Mouse (Mus musculus) MEL (cell line): ENCODE data around the gene Mindy3. TPM values are rescaled to one million over a fixed set of nuclear protein-coding genes. Genes with fewer than 3 reads are reported as not detected.

Source experiments
- DNase-seq: peaks from one replicate; pipeline ENCODE4 v3.0.0; 2011; ENCODE audit warnings: low read depth, low spot score
- H3K27ac ChIP-seq: 2 replicates; pipeline ENCODE4 v1.5.1; 2012; ENCODE audit warnings: low read depth, mild to moderate bottlenecking, control low read depth, low read length, moderate library complexity; ENCODE audit not compliant: control insufficient read depth
- H3K27me3 ChIP-seq, 2 experiments: fragments of 150-350 bp in 1 of 2; sonication (generic) in 1 of 2; 2 replicates each; pipeline ENCODE4 v1.6.1; 2012; ENCODE audit warnings: low read length in 2 of 2, mild to moderate bottlenecking in 2 of 2, improper control_type of control experiment in 1 of 2, moderate library complexity in 1 of 2; ENCODE audit not compliant: insufficient read depth in 2 of 2, control insufficient read depth in 1 of 2
- H3K36me3 ChIP-seq, 2 experiments: 2 replicates each; pipeline ENCODE4 v1.6.1; 2012 to 2014; ENCODE audit warnings: low read length in 2 of 2, improper control_type of control experiment in 1 of 2, inconsistent platforms in 1 of 2, mild to moderate bottlenecking in 1 of 2; ENCODE audit not compliant: insufficient read depth in 2 of 2, control insufficient read depth in 1 of 2
- H3K4me1 ChIP-seq, 2 experiments: fragments of 150-350 bp in 1 of 2; sonication (generic) in 1 of 2; 2 replicates each; pipeline ENCODE4 v1.6.1; 2012; ENCODE audit warnings: low read length in 2 of 2, improper control_type of control experiment in 1 of 2, mild to moderate bottlenecking in 1 of 2; ENCODE audit not compliant: insufficient read depth in 2 of 2, control insufficient read depth in 1 of 2
- H3K4me3 ChIP-seq, 2 experiments: fragments of 150-350 bp in 1 of 2; sonication (generic) in 1 of 2; 2 replicates each; pipeline ENCODE4 v1.5.1; 2012; ENCODE audit warnings: low read depth in 2 of 2, low read length in 2 of 2, mild to moderate bottlenecking in 2 of 2, moderate library complexity in 2 of 2, control low read depth in 1 of 2, improper control_type of control experiment in 1 of 2; ENCODE audit not compliant: control insufficient read depth in 1 of 2, insufficient read depth in 1 of 2
- H3K79me2 ChIP-seq: 2 replicates; pipeline ENCODE4 v1.6.1; 2012; ENCODE audit warnings: mild to moderate bottlenecking, low read length, moderate library complexity; ENCODE audit not compliant: control insufficient read depth, poor library complexity, insufficient read depth
- H3K9ac ChIP-seq: 2 replicates; pipeline ENCODE4 v1.6.1; 2012; ENCODE audit warnings: low read depth, mild to moderate bottlenecking, control low read depth, low read length, moderate library complexity; ENCODE audit not compliant: control insufficient read depth, poor library complexity, severe bottlenecking
- H3K9me3 ChIP-seq: fragments of 150-350 bp; sonication (generic); replicated peaks from 2 replicates; pipeline ENCODE4 v1.6.1; 2012; ENCODE audit warnings: mild to moderate bottlenecking, low read length, improper control_type of control experiment, moderate library complexity; ENCODE audit not compliant: insufficient read depth
- BHLHE40 ChIP-seq: IDR thresholded peaks from 2 replicates; pipeline ENCODE4 v1.6.1; 2012; ENCODE audit warnings: low read depth, mild to moderate bottlenecking, inconsistent platforms, low read length, improper control_type of control experiment, borderline replicate concordance
- CHD1 ChIP-seq: IDR thresholded peaks from 2 replicates; pipeline ENCODE4 v1.6.1; 2012; ENCODE audit warnings: low read depth, mild to moderate bottlenecking, inconsistent platforms, low read length, improper control_type of control experiment
- CHD2 ChIP-seq: IDR thresholded peaks from 2 replicates; pipeline ENCODE4 v1.6.1; 2011; ENCODE audit warnings: low read length, improper control_type of control experiment
- CTCF ChIP-seq, 3 experiments: IDR thresholded peaks in 2 of 3; conservative IDR thresholded peaks in 1 of 3; 2 replicates each; pipeline ENCODE4 v1.5.1; 2011 to 2012; ENCODE audit warnings: low read length in 3 of 3, low read depth in 2 of 3, mild to moderate bottlenecking in 2 of 3, improper control_type of control experiment in 1 of 3, inconsistent platforms in 1 of 3, mixed read lengths in 1 of 3, moderate library complexity in 1 of 3; ENCODE audit not compliant: control insufficient read depth in 1 of 3, insufficient read depth in 1 of 3, poor library complexity in 1 of 3, severe bottlenecking in 1 of 3
- E2F4 ChIP-seq: IDR thresholded peaks from 2 replicates; pipeline ENCODE4 v1.6.1; 2011; ENCODE audit warnings: low read depth, low read length, improper control_type of control experiment, borderline replicate concordance
- GABPA ChIP-seq: IDR thresholded peaks from 2 replicates; pipeline ENCODE4 v1.6.1; 2012; ENCODE audit warnings: low read depth, mild to moderate bottlenecking, inconsistent platforms, low read length, improper control_type of control experiment, moderate library complexity
- HCFC1 ChIP-seq: IDR thresholded peaks from 2 replicates; pipeline ENCODE4 v1.6.1; 2012; ENCODE audit warnings: low read depth, mild to moderate bottlenecking, inconsistent platforms, low read length, improper control_type of control experiment, moderate library complexity
- JUND ChIP-seq: IDR thresholded peaks from 2 replicates; pipeline ENCODE4 v1.6.1; 2011; ENCODE audit warnings: low read depth, mild to moderate bottlenecking, improper control_type of control experiment, low read length
- KAT2A ChIP-seq: conservative IDR thresholded peaks from 2 replicates; pipeline ENCODE4 v1.6.1; 2012; ENCODE audit warnings: low read depth, low read length, improper control_type of control experiment, inconsistent platforms
- RAD21 ChIP-seq: IDR thresholded peaks from 2 replicates; pipeline ENCODE4 v1.6.1; 2011; ENCODE audit warnings: mild to moderate bottlenecking, low read depth, low read length, improper control_type of control experiment
- RCOR1 ChIP-seq: IDR thresholded peaks from 2 replicates; pipeline ENCODE4 v1.6.1; 2012; ENCODE audit warnings: low read depth, mild to moderate bottlenecking, inconsistent platforms, low read length, improper control_type of control experiment
- SMC3 ChIP-seq: IDR thresholded peaks from 2 replicates; pipeline ENCODE4 v1.6.1; 2011; ENCODE audit warnings: low read depth, low read length, improper control_type of control experiment
- TAL1 ChIP-seq: IDR thresholded peaks from 2 replicates; pipeline ENCODE4 v1.6.1; 2012; ENCODE audit warnings: mild to moderate bottlenecking, inconsistent platforms, low read length, moderate library complexity, mixed read lengths
- TCF12 ChIP-seq: IDR thresholded peaks from 2 replicates; pipeline ENCODE4 v1.6.1; 2014; ENCODE audit warnings: low read depth, mild to moderate bottlenecking, inconsistent platforms, low read length, improper control_type of control experiment, moderate library complexity
- UBTF ChIP-seq: IDR thresholded peaks from 2 replicates; pipeline ENCODE4 v1.6.1; 2012; ENCODE audit warnings: low read depth, mild to moderate bottlenecking, inconsistent platforms, low read length, improper control_type of control experiment, moderate library complexity, borderline replicate concordance; ENCODE audit not compliant: insufficient read depth
- USF2 ChIP-seq, 2 experiments: IDR thresholded peaks; 2 replicates each; pipeline ENCODE4 v1.6.1; 2011 to 2012; ENCODE audit warnings: improper control_type of control experiment in 2 of 2, low read length in 2 of 2, borderline replicate concordance in 1 of 2, inconsistent platforms in 1 of 2, low read depth in 1 of 2, mild to moderate bottlenecking in 1 of 2; ENCODE audit not compliant: insufficient read depth in 1 of 2
- ZNF384 ChIP-seq: IDR thresholded peaks from 2 replicates; pipeline ENCODE4 v1.6.1; 2012; ENCODE audit warnings: low read depth, mild to moderate bottlenecking, inconsistent platforms, low read length, improper control_type of control experiment
- polyA plus RNA-seq, 2 experiments: library from polyadenylated mRNA; stranded (reverse) in 1 of 2; unstranded in 1 of 2; fragments of >175 nt in 1 of 2; fragments of >200 nt in 1 of 2; gene quantifications; 2 replicates each; pipeline versions ENCODE4 v1.2.1 to v1.2.4; 2012; ENCODE audit warnings: low replicate concordance in 2 of 2, low read depth in 1 of 2; ENCODE audit not compliant: insufficient read length in 2 of 2, insufficient read depth in 1 of 2, missing spikeins in 1 of 2
- total RNA-seq: library from RNA; depleted of rRNA; stranded (reverse); fragments of 300-350 nt; gene quantifications from 2 replicates; pipeline ENCODE4 v1.2.3, GENCODE M21; 2012

Mindy3 gene
- total and polyA plus RNA-seq, 3 experiments, result 23.8 to 40.6 TPM; not detected in 1

- peaks cover 6 to 14% of the 10 kb centered on the region in 2 experiments; a peak in 3 of 4 replicates for H3K4me1 ChIP-seq
- no peak overlapping the region for H3K27ac ChIP-seq
- no peaks in the 10 kb centered on the region for H3K79me2 ChIP-seq
- no peak overlapping the region for H3K4me3 ChIP-seq
- H3K36me3 ChIP-seq, result peaks cover 1 to 18% of the 10 kb centered on the region in 2 experiments; a peak in 3 of 4 replicates
- H3K9ac ChIP-seq, result no peak overlapping the region
- H3K27me3 ChIP-seq, result no peaks in the 10 kb centered on the region
- TF ChIP-seq HCFC1, result no peak
- H3K9me3 ChIP-seq, result no peaks in the 10 kb centered on the region
- no peak for DNase-seq
Measured at GRCm38 (mm10) chr2:12382650-12383049, 36.6 kb downstream of the Mindy3 start.

GRCm38 (mm10) chr2:12380233-12380632 lies 39.0 kb downstream of the Mindy3 start:
- no peaks in the 10 kb centered on the region for H3K27me3 ChIP-seq
- H3K9ac ChIP-seq, result no peak overlapping the region
- H3K36me3 ChIP-seq, result peaks cover 1 to 18% of the 10 kb centered on the region in 2 experiments; a peak in 2 of 4 replicates
- H3K4me1 ChIP-seq, result peaks cover 6 to 14% of the 10 kb centered on the region in 2 experiments; a peak in 3 of 4 replicates
- no peak for DNase-seq
- H3K4me3 ChIP-seq, result no peak overlapping the region
- no peak overlapping the region for H3K27ac ChIP-seq
- no peak for TF ChIP-seq GABPA
- no peak for TF ChIP-seq TCF12
- TF ChIP-seq SMC3, result no peak
- no peak for TF ChIP-seq RAD21
- TF ChIP-seq CHD2, result no peak
- TF ChIP-seq TAL1, result no peak
- TF ChIP-seq CTCF (IDR thresholded peaks at IDR 0.05 in 2 of 3, conservative IDR thresholded peaks at IDR 0.05 in 1 of 3; ENCODE audit: control insufficient read depth in 1 of 3, insufficient read depth in 1 of 3, low read depth in 2 of 3, low read length in 3 of 3, poor library complexity in 1 of 3, severe bottlenecking in 1 of 3), result no peak
- no peak for TF ChIP-seq E2F4
- TF ChIP-seq JUND, result no peak
- TF ChIP-seq UBTF, result no peak
- TF ChIP-seq RCOR1, result no peak
- TF ChIP-seq CHD1, result no peak
- TF ChIP-seq BHLHE40, result no peak
- no peak for TF ChIP-seq HCFC1
- no peak for TF ChIP-seq ZNF384
- no peak for TF ChIP-seq USF2 (IDR thresholded peaks at IDR 0.05; ENCODE audit: borderline replicate concordance in 1 of 2, insufficient read depth in 1 of 2, low read depth in 1 of 2, low read length in 2 of 2)
- TF ChIP-seq KAT2A, result no peak
- no peaks in the 10 kb centered on the region for H3K79me2 ChIP-seq
- H3K9me3 ChIP-seq, result no peaks in the 10 kb centered on the region
